Mouse (Mus musculus): ENCODE results near the gene Spock1. TPM values are rescaled to one million over a fixed set of nuclear protein-coding genes. Genes with fewer than 3 reads are reported as not detected.

Gene Spock1
- total RNA-seq (2022): 100 to 1,000 TPM; 237 to 285 (median 263) TPM

- peak; percentile 78 to 95 for DNase-seq (ENCODE audit: low spot score in 2 of 2)
These were observed at the start of gene Spock1 for GRCm38 (mm10) chr13:57908266-57908582. TSS of gene Spock1 (minus strand) at chr13:57908332.

GRCm38 (mm10) chr13:57950091-57950490 lies 42.0 kb upstream of the Spock1 start:
- peak; percentile 40 to 66 for DNase-seq (ENCODE audit: low spot score in 2 of 2)

GRCm38 (mm10) chr13:57949513-57949912 lies 41.4 kb upstream of the Spock1 start:
- DNase-seq (ENCODE audit: low spot score in 2 of 2): no peak

GRCm38 (mm10) chr13:57945197-57945596 lies 37.1 kb upstream of the Spock1 start:
- DNase-seq (ENCODE audit: low spot score in 2 of 2): no peak

GRCm38 (mm10) chr13:57944434-57944833 lies 36.3 kb upstream of the Spock1 start:
- DNase-seq (ENCODE audit: low spot score in 2 of 2): no peak

- no peak for DNase-seq (ENCODE audit: low spot score in 2 of 2)
These were observed 35.8 kb upstream of the Spock1 start for GRCm38 (mm10) chr13:57943900-57944299.

- peak in 1 of 2 experiments; percentile 44 for DNase-seq (ENCODE audit: low spot score in 2 of 2)
These were observed 29.5 kb upstream of the Spock1 start for GRCm38 (mm10) chr13:57937463-57938229.

- DNase-seq (ENCODE audit: low spot score in 2 of 2): peak in 1 of 2 experiments; percentile 73
These were observed 23.9 kb upstream of the Spock1 start for GRCm38 (mm10) chr13:57931998-57932397.

- no peak for DNase-seq (ENCODE audit: low spot score in 2 of 2)
These were observed 23.2 kb upstream of the Spock1 start for GRCm38 (mm10) chr13:57931376-57931775.

GRCm38 (mm10) chr13:57930720-57931119 lies 22.6 kb upstream of the Spock1 start:
- no peak for DNase-seq (ENCODE audit: low spot score in 2 of 2)

- no peak for DNase-seq (ENCODE audit: low spot score in 2 of 2)
These were observed 22.2 kb upstream of the Spock1 start for GRCm38 (mm10) chr13:57930283-57930682.

- DNase-seq (ENCODE audit: low spot score in 2 of 2): no peak
These were observed 11.8 kb upstream of the Spock1 start for GRCm38 (mm10) chr13:57919947-57920346.

- DNase-seq (ENCODE audit: low spot score in 2 of 2): no peak
These were observed 3.0 kb upstream of the Spock1 start for GRCm38 (mm10) chr13:57911171-57911570.

GRCm38 (mm10) chr13:57907428-57908265 lies 485 bp downstream of the Spock1 start:
- DNase-seq (ENCODE audit: low spot score in 2 of 2): peak in 1 of 2 experiments; percentile 21

- no peak for DNase-seq (ENCODE audit: low spot score in 2 of 2)
These were observed 13.5 kb downstream of the Spock1 start for GRCm38 (mm10) chr13:57894597-57894996.

- DNase-seq (ENCODE audit: low spot score in 2 of 2): no peak
These were observed 18.4 kb downstream of the Spock1 start for GRCm38 (mm10) chr13:57889708-57890107.

GRCm38 (mm10) chr13:57889050-57889449 lies 19.1 kb downstream of the Spock1 start:
- no peak for DNase-seq (ENCODE audit: low spot score in 2 of 2)

- peak; percentile 31 to 78 for DNase-seq (ENCODE audit: low spot score in 2 of 2)
These were observed 28.3 kb downstream of the Spock1 start for GRCm38 (mm10) chr13:57879817-57880216.

- no peak for DNase-seq (ENCODE audit: low spot score in 2 of 2)
These were observed 29.3 kb downstream of the Spock1 start for GRCm38 (mm10) chr13:57878797-57879196.

- DNase-seq (ENCODE audit: low spot score in 2 of 2): no peak
These were observed 30.4 kb downstream of the Spock1 start for GRCm38 (mm10) chr13:57877782-57878181.

GRCm38 (mm10) chr13:57876966-57877365 lies 31.2 kb downstream of the Spock1 start:
- no peak for DNase-seq (ENCODE audit: low spot score in 2 of 2)

- no peak for DNase-seq (ENCODE audit: low spot score in 2 of 2)
These were observed 38.1 kb downstream of the Spock1 start for GRCm38 (mm10) chr13:57870058-57870457.

Measured in left cerebral cortex, adult 8-10 months (tissue).